In genomic region chr15:99172131-99172530, GRCm38 (mm10) we compare ENCODE assay signal across 20 mouse cellular contexts. TPM values are rescaled to one million over a fixed set of nuclear protein-coding genes. Genes with fewer than 3 reads are reported as not detected.
"Had no signal": no experiment of that assay in that cellular context is flagged by ENCODE, and none has a peak within 500 bp of the region (broad histone marks: within the 10 kb centered on the region; RNA-seq: fewer than 3 reads in every experiment).

No protein-coding gene starts in this region.

- H3K27ac ChIP-seq: lung, embryonic 15.5 days; macrophage; midbrain, embryonic 12.5 days; midbrain, embryonic 15.5 days; neural tube, embryonic 12.5 days; stomach, embryonic 15.5 days; stomach, postnatal 0 days had no signal

- H3K9me3 ChIP-seq: lung, embryonic 15.5 days; megakaryocyte, embryonic 14.5 days; midbrain, embryonic 12.5 days; midbrain, embryonic 15.5 days; neural tube, embryonic 12.5 days; stomach, embryonic 15.5 days had no signal

- H3K4me1 ChIP-seq: lung, embryonic 15.5 days; megakaryocyte, embryonic 14.5 days; midbrain, embryonic 12.5 days; midbrain, embryonic 15.5 days; neural tube, embryonic 12.5 days; stomach, embryonic 15.5 days had no signal

- H3K9ac ChIP-seq: liver, postnatal 0 days; lung, embryonic 15.5 days; midbrain, embryonic 12.5 days; midbrain, embryonic 15.5 days; neural tube, embryonic 12.5 days; stomach, embryonic 15.5 days had no signal

- DNase-seq: liver, postnatal 0 days; lung, adult 2 months; lung, postnatal 14 days; lung, postnatal 36 days; right cerebral cortex, postnatal 14 days; thymus, adult 2 months; thymus, postnatal 25 days; thymus, postnatal 4 days had no signal

- H3K27me3 ChIP-seq: lung, embryonic 15.5 days; megakaryocyte, embryonic 14.5 days; midbrain, embryonic 12.5 days; midbrain, embryonic 15.5 days; neural tube, embryonic 12.5 days; stomach, embryonic 15.5 days had no signal

- H3K4me3 ChIP-seq: lung, embryonic 15.5 days; megakaryocyte, embryonic 14.5 days; midbrain, embryonic 12.5 days; midbrain, embryonic 15.5 days; neural tube, embryonic 12.5 days; stomach, embryonic 15.5 days had no signal

- H3K4me2 ChIP-seq: lung, embryonic 15.5 days; midbrain, embryonic 12.5 days; midbrain, embryonic 15.5 days; neural tube, embryonic 12.5 days; stomach, embryonic 15.5 days had no signal

- ATAC-seq: liver, postnatal 0 days; lung, postnatal 0 days; midbrain, embryonic 15.5 days had no signal

RNA-seq across cellular contexts. Expression of gene Spats2, which starts 46.4 kb away (rescaled TPM):
- total RNA-seq: monocyte, adult 5-6 weeks; neutrophil, adult 5-6 weeks had no signal

RNA-seq across cellular contexts. Expression of gene Kcnh3, which starts 52.5 kb away (rescaled TPM):
- total RNA-seq: megakaryocyte progenitor cell, adult 5-6 weeks; monocyte, adult 5-6 weeks had no signal
- polyA plus RNA-seq: macrophage had no signal
